Mouse (Mus musculus): ENCODE measurements around the gene Synj1.

GRCm38 (mm10) chr16:90890683-90891082 lies 120.4 kb downstream of the Synj1 start:
- no peak for TF ChIP-seq CTCF (IDR thresholded peaks at IDR 0.05)
- no peak for TF ChIP-seq POLR2A (IDR thresholded peaks at IDR 0.05; ENCODE audit: insufficient read depth, low read depth, low read length)
- no peak for TF ChIP-seq EP300 (IDR thresholded peaks at IDR 0.05; ENCODE audit: insufficient read depth, low read depth, low read length)

All from heart, adult 2 months (tissue).